Mouse (Mus musculus): ENCODE data around the gene S100a4. TPM values are rescaled to one million over a fixed set of nuclear protein-coding genes. Genes with fewer than 3 reads are reported as not detected.

The S100a4 gene
- 2,878 and 2,936 TPM in 2 replicates for total RNA-seq (2015)
- total RNA-seq (2017), result 3,102 and 3,469 TPM in 2 replicates

DNA sequence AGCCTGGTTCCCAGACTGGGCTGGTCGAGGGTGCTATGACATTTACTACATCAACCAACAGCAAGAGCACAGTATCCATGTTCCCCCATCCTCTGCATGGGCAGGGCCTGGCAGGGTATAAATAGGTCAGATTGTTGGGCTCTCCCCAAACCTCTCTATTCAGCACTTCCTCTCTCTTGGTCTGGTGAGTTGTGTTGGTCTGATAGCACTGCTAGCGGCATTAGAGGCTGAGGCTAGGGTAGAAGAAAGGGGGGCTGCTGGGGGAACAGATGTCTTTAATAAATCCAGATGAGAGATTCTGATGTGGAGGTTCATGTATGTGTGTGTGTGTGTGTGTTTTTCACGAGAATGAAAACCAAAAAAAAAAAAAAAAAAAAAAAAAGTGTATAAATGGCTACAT is at the start of gene S100a4:
Gene S100a4, plus strand, starts transcription at position 149 of the 400 bp plus-strand sequence.
- peak; percentile 85 for ATAC-seq (ENCODE audit: poor library complexity, severe bottlenecking)

DNA sequence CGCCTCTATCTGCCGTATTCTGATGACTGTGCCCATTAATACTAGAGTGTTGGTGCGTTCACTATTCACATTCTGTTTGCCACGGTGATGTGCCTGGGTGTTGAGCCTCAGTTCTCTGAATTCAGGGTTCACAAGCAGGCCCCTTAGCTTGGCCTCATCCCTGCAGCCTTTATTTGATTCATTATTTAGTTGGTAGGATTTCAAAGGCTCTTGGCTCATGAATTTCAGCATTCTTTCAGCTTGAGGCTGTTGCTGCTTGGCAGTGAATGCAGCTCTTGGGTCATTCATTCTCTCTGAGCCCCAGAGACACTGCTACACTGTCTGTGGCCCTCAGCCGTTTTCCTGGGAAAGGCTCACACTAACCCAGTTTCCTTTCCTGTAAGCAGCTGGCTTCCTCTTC is 47.6 kb upstream of the S100a4 start:
- ATAC-seq (ENCODE audit: poor library complexity, severe bottlenecking), result no peak

DNA sequence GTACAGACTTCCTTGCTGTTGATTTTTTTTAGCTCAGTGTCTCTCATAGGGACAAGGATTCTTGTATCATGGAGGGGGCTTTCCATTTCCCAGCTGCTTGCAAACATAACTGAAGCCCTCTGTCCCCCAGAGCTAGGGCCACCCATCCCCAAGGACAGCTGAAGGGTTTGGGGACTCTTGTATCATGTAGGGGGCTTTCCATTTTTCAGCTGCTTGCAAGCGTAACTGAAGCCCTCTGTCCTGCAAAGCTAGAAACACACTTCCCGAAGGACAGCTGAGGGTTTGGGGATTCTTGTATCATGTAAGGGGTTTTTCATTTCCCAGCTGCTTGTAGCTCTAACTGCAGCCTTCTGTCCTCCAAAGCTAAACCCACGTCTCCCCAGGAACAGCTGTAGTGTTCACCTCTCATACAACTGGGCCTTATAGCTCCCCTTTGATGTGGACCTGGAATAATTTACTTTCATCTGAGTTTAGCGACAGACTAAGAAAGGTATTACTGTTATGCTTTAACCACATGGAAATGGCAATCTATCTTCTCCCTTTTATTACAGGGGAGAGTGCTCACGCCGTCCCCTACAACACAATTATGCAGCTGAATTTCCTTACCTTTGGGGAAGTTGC is 43.5 kb upstream of the S100a4 start, which contains the start of gene S100a3:
Gene S100a3, plus strand, starts transcription at position 571 of the 621 bp plus-strand sequence.
- no peak for ATAC-seq (ENCODE audit: poor library complexity, severe bottlenecking)

DNA sequence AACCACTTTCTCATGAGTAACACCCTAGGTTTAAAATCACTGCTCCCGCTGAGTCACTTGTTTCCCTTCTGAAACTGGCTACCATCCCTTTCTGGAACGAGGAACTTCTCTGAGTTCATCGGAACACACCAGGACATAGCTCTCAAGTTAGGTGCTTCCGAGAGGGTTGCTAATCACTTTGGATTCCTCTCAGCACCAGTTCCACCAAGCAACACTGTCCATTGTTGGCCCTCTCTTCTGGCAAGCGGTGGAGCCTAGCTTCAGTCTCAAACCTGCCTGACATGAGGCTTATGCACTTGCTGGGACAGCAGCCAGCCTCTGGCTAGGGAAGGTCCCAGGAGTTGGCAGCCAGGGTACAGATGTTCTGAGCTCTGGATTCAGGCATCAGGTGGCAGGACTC is 28.9 kb upstream of the S100a4 start:
- no peak for ATAC-seq (ENCODE audit: poor library complexity, severe bottlenecking)

DNA sequence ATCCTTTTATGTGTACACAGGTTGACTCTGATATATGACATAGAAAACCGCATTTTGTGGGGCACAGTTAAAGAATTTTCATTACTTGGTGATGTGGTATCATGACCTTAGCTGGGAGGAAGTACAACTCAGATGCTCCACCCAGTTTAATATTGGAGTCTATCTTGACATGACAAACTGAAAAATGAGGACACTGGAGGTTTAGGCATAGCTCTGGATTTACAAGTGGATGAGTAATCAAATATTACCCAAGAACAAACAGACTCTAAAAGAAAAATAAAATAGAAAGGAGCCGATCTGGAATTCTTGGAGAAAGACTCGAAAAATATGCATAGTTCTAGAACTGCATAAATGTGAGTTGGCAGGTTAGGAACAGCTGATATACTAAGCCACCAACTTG is 28.3 kb upstream of the S100a4 start:
- no peak for ATAC-seq (ENCODE audit: poor library complexity, severe bottlenecking)

DNA sequence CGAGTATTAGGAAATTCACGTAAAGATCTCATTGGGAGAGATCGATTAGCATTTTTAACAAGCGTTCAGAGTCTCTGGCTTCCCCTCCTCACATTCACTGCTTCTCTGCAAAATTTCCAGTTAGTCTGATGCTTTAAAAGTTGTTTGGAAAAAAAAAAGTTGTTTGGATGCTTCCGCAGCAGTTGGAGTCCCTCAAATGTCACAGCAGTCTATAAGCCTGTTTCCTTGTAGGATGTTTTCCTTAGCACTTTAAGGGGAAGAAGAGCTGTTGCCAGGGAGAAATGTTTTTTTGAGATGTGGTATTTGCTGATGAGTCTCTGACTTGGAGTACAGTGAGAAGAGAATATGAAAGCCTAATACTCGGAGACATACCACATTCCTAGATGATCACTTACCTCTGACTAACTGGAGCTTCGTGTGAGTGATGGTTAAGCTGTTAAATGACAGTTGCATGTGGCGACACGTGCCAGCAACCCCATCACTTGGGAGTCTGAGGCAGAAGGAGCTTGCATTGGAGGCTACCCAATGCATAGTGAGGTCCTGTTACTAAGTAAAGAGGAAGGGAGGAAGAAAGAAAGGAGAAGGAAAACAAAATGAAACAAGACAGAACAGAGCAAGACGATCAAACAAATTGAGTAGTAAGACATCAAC is 27.1 kb upstream of the S100a4 start:
- no peak for ATAC-seq (ENCODE audit: poor library complexity, severe bottlenecking)

DNA sequence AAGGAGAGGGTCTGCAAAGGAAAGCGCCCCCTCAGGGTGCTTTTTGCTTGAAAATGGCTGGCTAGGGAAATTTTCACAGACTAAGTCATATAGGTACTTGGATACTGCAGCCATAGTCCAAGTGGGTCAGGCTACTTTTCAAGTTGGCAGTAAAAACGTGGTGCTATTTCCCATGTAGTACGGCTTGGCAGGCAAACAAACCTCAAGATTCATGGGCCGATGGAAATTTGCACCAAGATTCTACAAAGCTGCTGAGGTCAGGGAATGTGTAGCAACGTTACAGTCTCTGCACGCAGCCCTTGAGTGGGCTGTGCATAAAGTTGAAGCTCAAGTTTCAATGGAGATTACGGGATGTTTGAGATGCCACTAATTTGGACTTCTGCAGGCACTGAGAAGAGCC is 24.1 kb upstream of the S100a4 start:
- ATAC-seq (ENCODE audit: poor library complexity, severe bottlenecking), result no peak

DNA sequence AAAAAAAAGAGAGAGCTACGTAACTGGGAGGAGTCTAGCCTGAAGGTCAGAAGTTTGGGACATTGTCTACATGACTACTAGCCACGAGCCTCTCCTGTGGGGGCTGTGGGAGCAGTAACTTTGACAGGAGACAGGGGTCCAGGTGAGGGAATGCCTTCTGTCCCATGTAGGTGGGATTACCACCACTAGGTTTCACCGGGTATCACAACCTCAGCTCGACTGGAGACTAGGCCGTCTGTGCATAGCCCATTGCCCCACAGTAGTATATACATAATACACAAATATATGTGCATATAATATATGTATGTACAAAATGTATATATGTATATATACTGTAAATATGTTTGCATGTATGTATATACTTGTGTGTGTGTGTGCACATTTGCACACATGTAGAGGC is 22.4 kb upstream of the S100a4 start:
- ATAC-seq (ENCODE audit: poor library complexity, severe bottlenecking), result no peak

DNA sequence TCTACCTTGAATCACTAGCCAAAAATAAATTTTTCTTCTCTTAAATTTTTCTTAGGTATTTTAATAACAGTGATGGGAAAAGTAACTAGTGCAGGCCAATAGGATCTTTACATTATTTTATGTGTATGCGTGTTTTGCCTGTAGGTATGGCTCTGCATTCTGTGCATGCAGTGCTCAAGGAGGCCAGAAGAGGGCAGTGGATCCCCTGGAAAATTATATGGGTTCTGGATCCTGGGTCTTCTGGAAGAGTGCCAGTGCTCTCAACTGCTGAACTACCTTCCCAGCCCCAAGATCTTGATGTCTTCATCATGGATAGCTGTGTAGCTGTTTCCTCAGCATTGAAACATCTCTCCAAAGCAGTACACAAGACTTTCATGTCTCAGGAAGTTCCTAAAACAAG is 21.4 kb upstream of the S100a4 start:
- ATAC-seq (ENCODE audit: poor library complexity, severe bottlenecking), result no peak

DNA sequence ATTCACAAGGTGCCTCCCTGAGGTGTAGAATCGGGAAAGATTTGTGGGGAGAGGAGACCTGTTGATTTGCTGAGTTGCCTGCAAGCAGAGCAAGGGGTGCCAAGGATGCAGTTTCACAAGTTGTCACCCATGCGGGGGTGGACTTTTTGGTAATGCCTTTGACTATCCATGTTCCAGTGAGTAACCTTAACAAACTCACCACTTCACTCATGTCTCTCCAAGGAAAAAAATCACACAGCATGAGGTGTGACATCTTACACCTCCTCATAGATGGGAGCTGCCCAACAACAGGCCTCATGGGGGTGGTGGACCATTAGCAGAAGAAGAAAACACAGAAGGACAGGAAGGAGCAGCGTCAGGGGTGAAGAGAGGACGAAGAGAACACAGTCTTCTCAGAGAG is 21.0 kb upstream of the S100a4 start:
- ATAC-seq (ENCODE audit: poor library complexity, severe bottlenecking), result no peak

DNA sequence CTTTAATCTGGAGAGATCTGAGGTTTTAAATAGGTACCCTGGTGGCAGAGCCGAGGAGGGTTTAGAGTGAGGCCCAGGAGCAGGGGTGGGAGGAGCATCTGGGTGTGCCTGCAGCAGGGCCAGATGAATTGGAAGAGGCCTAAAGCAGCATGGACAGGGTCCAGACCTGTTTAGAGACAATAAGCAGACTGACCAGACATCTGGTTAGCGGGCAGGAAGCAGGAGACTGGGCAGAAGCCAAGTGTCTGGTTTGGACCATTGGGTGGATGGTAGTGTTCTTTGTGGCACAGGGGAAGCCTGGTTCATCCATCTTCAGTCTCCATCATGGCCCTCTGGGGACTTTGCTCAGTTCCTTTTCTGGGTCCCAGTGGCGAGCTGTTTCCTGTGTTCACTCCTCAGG is 19.7 kb upstream of the S100a4 start:
- no peak for ATAC-seq (ENCODE audit: poor library complexity, severe bottlenecking)

DNA sequence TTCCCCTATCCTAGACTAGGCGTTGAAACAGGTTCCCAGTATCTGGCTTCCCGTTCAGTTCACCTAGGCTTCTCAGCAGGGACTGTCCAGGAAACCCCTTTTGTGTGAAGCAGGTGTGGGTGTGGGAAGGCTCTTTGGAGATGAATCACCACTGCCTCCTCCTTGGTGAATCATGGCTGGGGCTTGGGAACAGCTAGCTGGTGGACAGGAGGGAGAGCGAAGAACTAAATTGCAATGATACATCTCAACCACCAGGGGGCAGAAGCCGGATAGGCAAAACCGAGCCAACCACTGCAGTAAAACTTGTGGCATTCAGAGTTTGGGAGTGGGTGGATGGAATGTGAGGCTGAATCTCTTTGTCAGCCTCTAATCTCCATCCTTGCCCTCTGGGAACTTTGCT is 18.0 kb upstream of the S100a4 start:
- ATAC-seq (ENCODE audit: poor library complexity, severe bottlenecking), result peak; percentile 36

DNA sequence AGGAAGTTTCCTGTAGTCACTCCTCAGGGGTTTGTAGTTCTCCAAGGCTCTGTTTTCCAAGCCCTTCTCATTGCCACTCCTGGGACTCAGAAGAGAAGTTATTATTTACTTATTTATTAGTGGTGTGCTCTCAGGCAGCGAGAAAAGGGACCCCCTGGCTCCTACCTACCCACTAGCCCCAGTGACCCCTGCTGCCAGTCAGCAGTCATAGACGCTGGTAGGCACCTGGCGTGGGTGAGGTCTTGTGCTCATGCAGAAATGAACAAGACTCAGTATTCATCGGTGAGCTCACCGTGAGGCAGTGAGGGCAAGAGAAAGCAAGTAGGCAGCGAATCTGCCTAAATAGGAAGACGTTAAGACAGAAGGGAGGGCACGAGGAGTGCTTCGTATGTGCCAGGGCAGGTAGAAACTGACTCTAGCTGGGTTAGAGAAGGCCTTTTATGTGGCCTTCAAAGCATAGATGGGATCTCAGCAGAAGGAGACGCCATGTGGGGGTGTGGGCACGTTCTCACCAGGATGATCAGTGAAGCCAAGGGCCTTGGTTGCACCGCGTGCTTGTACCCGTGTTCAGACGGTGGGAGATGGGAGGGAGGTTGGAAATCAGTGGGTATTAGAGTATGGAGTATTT is 17.4 kb upstream of the S100a4 start:
- no peak for ATAC-seq (ENCODE audit: poor library complexity, severe bottlenecking)

DNA sequence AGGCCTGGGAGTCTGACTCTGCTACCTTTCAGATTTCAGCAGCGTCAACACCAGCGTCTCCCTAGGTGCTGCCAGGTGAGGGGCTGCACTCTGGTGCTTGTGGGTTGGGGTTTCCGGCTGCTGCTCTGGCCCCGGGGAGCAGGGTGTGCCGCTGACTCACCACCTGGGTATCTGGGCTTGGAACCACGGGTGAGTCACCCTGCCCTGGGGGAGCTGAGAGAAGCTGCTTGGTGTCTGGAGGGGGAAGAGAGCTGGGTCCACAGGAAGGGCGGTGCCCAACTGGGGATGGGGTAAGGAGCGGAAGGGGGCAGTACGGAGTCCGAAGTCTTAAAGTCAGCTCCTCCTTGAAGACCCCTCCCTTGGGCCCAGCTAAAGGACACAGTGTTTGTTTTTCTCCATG is 16.7 kb upstream of the S100a4 start:
- peak; percentile 83 for ATAC-seq (ENCODE audit: poor library complexity, severe bottlenecking)

DNA sequence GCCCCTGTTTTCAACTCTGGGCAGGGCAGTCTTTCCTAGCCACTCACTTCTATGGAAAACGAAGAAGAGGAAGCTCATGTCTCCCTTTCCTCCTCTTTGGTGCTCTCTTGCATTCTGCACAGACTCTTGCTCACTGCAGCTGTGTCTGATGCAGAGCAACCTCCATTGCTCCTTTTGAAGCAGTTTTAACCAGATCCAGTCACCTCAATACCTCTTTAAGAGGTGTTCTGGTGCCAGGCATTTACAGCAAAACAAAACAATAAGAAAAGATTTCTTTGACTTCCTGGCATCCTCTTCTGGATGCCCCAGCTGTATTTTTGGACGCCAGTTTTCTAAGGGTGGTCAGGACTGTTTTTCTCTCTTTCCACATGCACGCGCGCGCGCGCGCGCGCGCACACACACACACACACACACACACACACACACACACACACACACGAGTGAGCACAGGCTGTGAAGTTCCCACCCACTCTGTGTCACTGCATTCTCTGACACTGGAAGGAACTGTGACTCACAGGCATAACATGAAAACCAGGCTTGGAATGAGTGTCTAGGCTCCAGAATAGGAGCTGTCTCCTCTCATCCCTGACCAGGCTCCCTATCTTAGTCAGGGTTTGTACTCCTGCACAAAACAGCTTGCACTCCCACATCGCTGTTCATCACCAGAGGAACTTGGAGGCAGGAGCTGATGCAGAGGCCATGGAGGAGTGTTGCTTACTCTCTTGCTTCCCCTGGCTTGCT is 16.0 kb upstream of the S100a4 start:
- ATAC-seq (ENCODE audit: poor library complexity, severe bottlenecking), result no peak

DNA sequence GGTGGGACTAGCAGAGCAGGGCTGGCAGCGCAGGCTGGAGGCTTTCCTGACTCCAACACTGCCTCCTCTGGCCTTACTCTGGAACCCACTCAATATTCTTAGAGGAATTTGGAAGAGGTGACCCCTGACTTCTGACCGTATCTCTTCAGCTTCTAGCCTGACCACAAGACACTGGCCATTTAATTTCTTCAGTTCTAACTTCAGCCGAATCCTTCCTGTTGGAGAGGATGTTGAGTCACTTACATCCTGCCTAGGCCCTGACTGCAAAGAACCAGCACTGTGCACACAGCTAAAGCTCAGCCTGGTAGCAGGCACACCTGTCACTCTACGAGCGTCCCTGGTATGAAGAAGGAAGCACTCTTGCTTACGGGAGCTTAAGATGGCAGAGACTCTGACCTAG is 14.2 kb upstream of the S100a4 start:
- ATAC-seq (ENCODE audit: poor library complexity, severe bottlenecking), result peak; percentile 55

DNA sequence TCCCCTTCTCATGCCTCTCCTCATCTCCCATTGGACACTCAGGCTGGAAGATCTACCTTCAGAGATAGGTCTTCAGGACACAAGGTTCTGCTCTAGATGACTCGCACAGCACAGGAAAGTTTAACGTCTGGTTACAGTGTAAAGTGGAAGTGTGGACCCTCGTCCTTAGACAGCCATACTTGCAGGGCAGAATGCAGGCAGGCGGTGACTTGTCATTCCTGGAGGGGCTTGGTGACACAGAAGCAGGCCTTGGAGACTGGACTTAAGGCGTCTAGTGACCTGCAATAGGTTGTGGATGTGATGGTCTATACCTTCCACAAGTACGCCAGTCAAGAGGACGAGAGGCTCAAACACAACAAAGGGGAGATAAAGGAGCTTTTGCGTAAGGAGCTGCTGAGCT is 13.6 kb upstream of the S100a4 start, which contains the start of gene S100a2:
Gene S100a2, plus strand, starts transcription at position 301 of the 400 bp plus-strand sequence.
- no peak for ATAC-seq (ENCODE audit: poor library complexity, severe bottlenecking)

DNA sequence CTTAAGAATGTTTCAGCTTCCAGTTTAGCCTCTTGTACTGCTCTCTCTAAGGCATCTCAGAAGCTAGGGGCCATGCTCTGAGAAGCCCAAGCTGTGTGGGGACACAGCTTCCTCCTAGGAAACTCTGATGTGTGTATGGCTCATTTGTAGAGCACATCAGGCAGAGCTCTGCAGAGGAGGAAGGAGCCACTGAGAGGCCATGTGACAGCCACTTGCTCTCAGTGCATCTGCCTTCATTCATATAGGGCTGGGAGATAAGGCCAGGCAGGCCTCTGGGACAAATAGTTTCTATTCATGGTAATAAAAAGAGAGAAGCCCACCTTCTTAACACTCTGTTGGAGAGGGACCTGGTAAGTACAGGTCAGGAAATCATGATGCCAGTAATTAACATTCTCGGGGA is 9.1 kb upstream of the S100a4 start:
- peak; percentile 43; the same call in 1 of the 2 replicates for ATAC-seq (ENCODE audit: poor library complexity, severe bottlenecking)

DNA sequence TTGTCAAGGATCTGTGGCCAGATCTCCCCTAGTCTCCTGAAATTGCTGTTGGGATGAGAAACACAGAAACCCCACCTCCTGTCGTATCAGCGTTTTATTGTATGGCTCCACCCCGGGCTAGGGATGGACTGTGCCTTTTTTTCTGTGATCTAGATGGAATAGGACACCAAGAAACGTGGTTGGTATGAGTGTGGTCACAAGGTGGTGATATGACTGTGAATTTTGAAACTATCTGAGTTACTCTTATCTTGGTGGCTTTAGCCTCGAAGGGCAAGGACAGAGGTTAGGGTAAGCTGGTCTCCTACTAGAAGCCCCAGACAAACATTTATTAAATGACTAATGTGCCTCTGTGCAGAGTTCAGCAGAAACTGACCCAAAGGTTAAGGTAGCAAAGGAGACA is 8.0 kb upstream of the S100a4 start:
- no peak for ATAC-seq (ENCODE audit: poor library complexity, severe bottlenecking)

DNA sequence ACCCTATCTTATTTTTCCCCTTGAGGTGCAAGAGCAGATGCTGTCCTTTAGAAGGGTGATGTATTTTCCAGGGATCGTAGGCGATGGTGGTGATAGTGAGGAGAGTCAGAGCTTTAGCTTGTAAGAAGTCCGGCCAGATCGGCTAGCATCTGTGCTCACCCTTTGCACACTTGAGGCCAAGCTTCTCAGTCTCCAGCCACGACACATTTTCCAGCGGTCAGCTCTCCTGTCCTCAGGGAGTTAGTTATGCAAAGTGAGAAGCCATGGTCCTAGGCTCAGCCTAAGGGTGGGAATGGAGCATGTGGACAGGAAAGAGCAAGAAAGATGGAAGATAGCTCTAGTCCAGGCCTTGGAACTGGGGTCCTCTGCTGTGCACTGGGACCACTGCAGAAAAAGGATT is 6.8 kb upstream of the S100a4 start:
- no peak for ATAC-seq (ENCODE audit: poor library complexity, severe bottlenecking)

DNA sequence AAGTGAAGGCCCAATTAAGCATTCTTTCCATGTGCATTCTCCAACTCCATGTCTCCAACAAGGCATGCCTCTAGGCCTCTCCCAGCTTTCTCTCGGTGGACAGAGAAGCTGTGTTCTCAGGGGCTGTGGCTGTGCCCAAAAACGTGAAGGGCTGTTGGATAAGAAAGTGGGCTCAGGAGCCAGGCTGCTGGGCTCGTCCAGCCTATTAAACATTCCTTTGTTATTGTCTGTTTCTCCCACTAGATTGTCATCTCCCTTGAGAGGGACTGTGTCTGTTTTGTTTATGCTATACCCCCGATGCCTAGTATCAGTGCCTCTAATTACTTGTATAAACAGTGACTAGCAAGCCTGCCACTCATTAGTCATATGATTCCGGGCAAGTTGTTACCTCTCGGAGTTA is 5.8 kb upstream of the S100a4 start:
- ATAC-seq (ENCODE audit: poor library complexity, severe bottlenecking), result no peak

All from megakaryocyte, adult 5-6 weeks (primary cell).